Mouse (Mus musculus) adrenal gland, adult 18-20 months (tissue): ENCODE results near the gene Srsf3. TPM values are rescaled to one million over a fixed set of nuclear protein-coding genes. Genes with fewer than 3 reads are reported as not detected.
A peak's percentile ranks its signal among the peaks of the same experiment; 100 is the strongest.
"Not testable (repeated sequence)": the region's sequence is repeated elsewhere in the genome, so short reads cannot be mapped to it uniquely, and the experiment has no call there.

Source experiments
- DNase-seq, 2 experiments: peaks; one replicate each; pipeline ENCODE4 v3.0.0; 2021 to 2022; ENCODE audit warnings: low spot score in 2 of 2
- total RNA-seq, 2 experiments: library from RNA; stranded (reverse); gene quantifications; 1 replicate in 1 of 2; 2 replicates in 1 of 2; pipeline ENCODE4 v1.2.3; 2021

Srsf3 gene
- total RNA-seq, 2 experiments from 2014 or later, result 113 to 119 TPM

DNA sequence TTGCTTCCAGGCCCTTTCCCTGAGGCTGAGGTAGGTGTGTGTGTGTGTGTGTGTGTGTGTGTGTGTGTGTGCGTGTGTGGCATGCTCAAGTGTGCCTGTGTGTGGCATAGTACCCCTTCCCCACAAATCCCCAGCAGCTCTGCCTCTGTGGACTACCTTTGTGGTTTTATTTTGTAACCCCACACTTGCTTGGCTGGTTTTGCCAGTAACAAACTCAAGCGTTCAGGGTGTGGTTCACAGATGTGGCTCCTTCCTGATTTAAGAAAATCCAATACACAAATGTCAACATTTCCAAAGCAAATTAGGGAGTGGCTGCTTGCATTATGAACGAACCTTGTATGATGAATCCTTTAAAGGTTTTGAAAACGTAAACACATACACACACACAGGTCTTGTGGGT lies 15.7 kb upstream of the Srsf3 start:
- no peak for DNase-seq

GRCm38 (mm10) chr17:29018292-29018984 lies 14.0 kb upstream of the Srsf3 start:
- no peak for DNase-seq

- DNase-seq, result no peak
These were observed 13.0 kb upstream of the Srsf3 start for GRCm38 (mm10) chr17:29019391-29019790.

DNA sequence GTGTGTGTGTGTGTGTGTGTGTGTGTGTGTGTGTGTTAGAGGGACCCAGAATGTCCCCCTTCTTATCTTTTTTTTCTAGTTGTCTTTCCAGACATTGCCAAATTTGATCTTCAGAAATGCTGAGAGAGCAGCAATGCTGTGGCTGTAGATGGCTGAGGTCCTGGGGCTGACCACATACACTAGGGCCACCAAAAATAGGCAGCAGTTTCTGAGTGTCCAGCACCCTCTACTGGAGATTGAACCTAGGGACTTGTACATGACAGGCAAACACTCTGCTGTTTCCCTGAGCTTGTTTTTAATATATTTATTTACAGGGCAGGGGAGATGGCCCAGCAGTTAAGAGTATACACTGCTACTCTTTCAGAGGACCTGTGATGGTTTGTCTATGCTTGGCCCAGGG lies 12.0 kb upstream of the Srsf3 start:
- DNase-seq, result no peak

- no peak for DNase-seq
These were observed 10.1 kb upstream of the Srsf3 start for GRCm38 (mm10) chr17:29022230-29022819.

DNA sequence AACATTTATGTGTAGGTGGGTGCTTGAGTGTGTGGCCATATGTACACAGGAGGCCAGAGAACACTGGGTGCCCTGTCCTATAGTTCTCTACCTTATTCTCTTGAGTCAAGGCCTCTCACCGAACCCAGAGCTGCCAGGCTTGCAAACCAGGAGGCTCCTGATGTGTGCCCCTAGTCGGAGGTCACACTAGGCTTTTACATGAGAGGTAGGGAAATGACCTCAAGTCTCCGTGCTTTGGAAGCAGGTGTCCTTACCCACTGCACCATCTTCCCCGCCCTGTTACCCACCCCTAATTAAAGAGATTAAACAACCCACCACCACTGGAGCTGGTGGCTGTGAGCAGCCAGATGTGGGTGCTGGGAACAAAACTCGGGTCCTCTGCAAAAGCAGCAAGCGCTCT lies 9.1 kb upstream of the Srsf3 start:
- no peak for DNase-seq

- no peak for DNase-seq
These were observed 8.2 kb upstream of the Srsf3 start for GRCm38 (mm10) chr17:29024047-29024892.

DNA sequence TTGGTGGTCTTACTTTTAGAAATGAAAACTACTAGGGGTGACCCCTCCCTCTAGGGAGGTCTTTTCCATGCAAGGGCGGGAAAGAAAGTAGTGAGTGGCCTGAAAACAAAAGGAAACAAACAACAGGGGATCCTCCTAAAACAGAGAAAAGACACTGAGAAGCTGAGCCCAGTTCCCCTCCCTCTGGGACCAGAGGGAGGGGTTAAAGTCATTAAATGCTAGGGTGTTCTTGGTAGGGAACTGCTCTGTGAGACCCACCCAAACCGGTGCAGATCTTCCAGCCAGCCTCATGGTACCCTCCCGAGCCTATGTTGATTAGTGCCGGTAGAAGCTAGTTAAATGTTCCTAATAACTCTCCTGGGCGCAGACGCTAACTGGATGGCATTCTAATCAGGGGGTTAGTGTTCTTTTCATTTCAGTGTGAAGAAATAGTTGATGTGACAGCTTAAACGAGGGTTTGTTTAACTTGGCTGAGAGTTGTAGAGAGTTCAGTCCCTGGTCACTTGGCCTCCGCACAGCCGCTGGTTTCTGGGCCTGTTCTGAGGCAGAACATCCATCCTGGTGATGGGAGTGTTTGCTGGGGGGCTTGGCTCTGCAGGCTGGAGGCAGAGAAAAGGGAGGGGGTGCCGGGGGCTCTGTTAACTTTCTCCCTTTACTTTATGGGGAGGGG lies 7.4 kb upstream of the Srsf3 start:
- no peak for DNase-seq

DNA sequence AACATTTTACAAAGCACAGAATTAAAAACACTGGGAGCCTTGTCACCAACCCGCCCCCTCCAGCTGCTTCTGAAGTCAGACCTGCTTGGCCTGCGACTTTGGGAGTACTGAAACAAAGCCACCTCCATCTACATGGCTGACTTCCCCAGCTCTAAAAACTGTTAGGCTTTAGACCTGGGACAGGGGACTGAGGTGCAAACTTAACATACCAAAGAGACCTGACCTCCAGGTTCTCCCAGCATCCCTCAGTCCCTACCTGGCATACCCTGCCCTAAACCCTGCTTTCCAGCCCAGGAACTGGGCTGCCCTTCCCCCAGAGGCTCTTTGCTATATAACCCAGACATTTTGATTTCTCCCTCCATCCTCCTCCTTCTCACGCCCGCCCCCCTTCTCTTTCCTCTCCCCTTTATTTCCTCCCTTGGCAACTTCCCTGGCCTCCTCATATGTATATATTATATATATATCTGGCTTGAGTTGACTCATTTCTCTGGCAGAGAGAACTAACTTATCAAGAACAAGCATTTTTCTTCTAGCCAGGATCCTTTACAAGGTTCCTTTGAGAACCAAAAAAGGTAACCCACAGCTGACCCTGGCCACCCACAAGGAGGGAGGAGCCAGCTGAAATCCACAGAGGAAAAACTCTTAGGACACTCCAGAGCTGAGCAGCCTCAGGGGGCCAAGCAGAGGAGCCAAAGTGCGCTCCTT lies 5.6 kb upstream of the Srsf3 start:
- DNase-seq, result no peak

- DNase-seq, result no peak
These were observed 1.9 kb upstream of the Srsf3 start for GRCm38 (mm10) chr17:29030321-29031034.

- not testable (repeated sequence) for DNase-seq
These were observed 1.2 kb upstream of the Srsf3 start for GRCm38 (mm10) chr17:29031085-29031711.

DNA sequence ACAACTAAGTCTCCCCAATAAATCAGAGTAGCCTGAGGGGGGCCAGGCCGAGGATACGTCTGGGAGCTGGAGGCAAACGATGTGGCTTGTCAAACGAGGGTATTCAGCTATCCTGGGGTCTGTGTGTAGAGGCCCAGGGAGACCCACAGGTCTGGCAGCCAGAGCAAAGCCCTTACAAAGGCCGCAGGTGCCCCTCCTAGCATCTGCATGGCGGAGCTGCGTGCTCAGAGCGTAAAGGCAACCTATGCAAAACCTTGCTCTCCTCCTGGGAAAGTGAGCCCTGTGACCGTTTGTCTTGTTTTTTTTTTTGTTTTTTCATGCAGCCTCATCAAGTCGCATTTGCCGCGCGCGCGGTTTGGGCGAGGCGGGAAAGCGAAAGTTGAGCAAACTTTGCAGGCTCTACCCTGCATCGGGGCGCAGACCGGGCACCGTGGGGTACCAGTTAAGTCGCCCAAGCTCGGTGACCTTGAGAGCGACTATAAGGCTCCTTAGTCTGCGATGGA lies 606 bp upstream of the Srsf3 start:
- DNase-seq, result peak in 1 of 2 experiments; percentile 38

GRCm38 (mm10) chr17:29033569-29034061 lies 1.2 kb downstream of the Srsf3 start:
- DNase-seq, result no peak

- DNase-seq, result no peak
These were observed 1.8 kb downstream of the Srsf3 start for GRCm38 (mm10) chr17:29034264-29034663.

DNA sequence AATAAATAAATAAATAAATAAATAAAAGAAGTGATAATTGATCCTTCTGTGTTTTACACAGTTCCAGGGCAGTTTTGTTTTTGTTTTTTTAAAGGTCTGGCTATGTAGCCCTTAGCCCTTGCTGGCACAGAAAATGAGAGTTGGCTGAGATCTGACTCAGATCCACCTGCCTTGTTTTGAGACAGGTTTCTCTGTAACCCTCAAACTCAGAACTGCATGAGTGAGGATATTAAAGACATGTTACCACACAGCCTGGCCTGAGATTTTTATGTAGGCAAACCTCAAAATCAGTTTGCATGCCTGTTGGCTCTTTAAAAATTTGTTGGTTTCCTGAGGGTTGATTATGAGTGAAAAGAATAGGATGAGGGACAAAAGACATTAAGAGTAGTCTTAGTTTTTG lies 3.1 kb downstream of the Srsf3 start:
- no peak for DNase-seq

DNA sequence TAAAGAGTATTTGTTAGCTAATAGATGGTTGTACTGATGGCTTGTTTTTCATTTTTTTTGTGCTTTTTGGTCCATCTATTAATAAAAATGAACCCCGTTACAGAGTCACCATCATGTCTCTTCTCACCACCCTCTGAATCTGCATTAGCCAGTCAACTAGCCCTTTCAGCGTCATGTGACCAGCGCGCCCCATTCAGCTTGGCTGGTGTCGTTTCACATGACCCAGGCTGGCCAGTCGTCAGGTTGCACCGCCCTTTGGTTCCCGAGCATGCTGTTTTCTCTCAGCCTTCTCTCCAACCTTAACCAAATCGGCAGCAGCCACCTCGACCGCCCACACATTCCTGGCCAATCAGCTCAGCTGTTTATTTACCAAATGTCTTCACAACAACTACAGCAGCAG lies 6.9 kb downstream of the Srsf3 start:
- no peak for DNase-seq

GRCm38 (mm10) chr17:29041632-29042031 lies 9.2 kb downstream of the Srsf3 start:
- DNase-seq, result not testable (repeated sequence)

GRCm38 (mm10) chr17:29042569-29042968 lies 10.1 kb downstream of the Srsf3 start:
- DNase-seq, result no peak

- no peak for DNase-seq
These were observed 11.2 kb downstream of the Srsf3 start for GRCm38 (mm10) chr17:29043583-29043982.
